Mouse (Mus musculus): Measurements from ENCODE around the gene Gm14214.

- TF ChIP-seq ZC3H11A (IDR thresholded peaks at IDR 0.05; ENCODE audit: borderline replicate concordance, low read depth, low read length) (no peak), CHD2 (IDR thresholded peaks at IDR 0.05; ENCODE audit: low read depth, low read length) (no peak)
Observed at GRCm38 (mm10) chr2:154730841-154731240, 39.0 kb downstream of the Gm14214 start.

Data from ES-E14 (cell line).